Mouse (Mus musculus): ENCODE data around the gene Ccdc124. TPM values are rescaled to one million over a fixed set of nuclear protein-coding genes. Genes with fewer than 3 reads are reported as not detected.

Ccdc124 gene
- polyA plus RNA-seq, 1 experiment from 2014 or later, result 112 TPM

GRCm38 (mm10) chr8:70840590-70840989 is 33.1 kb downstream of the Ccdc124 start:
- WGBS, result 45% methylated on average over 10 of the region's 10 CpGs
- peaks cover 16% of the 10 kb centered on the region for H3K4me1 ChIP-seq
- no peak overlapping the region for H3K4me3 ChIP-seq
- no peak overlapping the region for H3K9ac ChIP-seq
- no peak for ATAC-seq (ENCODE audit: borderline replicate concordance, extremely low read depth, low FRiP score, low TSS enrichment)
- H3K9me3 ChIP-seq, result no peaks in the 10 kb centered on the region
- H3K36me3 ChIP-seq, result no peaks in the 10 kb centered on the region
- no peaks in the 10 kb centered on the region for H3K27me3 ChIP-seq
- H3K27ac ChIP-seq, result no peak overlapping the region
- no peak overlapping the region for H3K4me2 ChIP-seq

DNA sequence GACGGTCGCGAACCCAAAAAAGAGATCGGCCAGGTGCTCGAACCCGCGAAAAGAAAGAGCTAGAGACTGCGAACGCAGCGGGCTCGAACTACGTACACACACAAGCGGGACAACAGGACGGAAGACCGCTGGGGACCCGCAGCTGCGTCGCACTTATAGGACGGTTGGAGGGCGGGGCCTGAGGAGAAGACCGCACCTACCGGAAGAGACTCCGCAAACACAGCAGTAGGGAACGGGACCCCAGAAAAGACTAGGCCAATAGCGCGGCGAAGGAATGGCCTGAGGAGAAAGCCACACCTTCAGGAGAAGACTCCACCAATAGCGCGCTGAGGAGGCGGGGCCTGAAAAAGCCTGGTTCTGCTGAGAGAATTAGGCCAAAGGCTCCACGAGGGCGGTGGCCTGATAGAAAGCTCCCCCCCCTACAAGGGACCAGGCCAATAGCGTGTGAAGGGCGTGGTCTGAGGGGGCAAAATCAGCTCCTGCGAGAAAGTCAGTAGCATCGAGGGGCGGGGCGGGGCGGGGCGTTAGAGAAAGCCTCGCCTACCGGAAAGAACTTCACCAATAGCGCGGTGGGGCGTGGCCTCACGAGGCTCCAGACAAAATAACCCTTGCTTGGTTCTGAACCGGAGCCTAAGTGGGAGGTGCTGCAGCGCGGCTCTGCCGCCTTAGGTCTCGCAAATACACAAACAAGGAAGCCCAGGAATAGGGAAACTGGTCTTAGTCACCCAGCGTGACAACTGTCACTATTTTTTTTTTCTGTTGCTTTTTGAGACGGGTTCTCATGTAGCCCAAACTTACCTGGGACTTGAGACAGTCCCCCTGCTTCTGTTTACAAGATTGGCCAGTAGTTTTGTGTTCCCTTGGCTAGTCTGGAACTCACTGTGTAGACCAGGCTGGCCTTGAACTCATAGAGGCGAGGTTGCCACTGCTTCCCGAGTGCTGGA is 34.1 kb downstream of the Ccdc124 start, which contains the start of gene Arrdc2:
Gene Arrdc2 (minus strand): TSS at position 313 of the 944 bp plus-strand sequence.
- no peaks in the 10 kb centered on the region for H3K36me3 ChIP-seq
- H3K27me3 ChIP-seq, result no peaks in the 10 kb centered on the region
- H3K4me1 ChIP-seq, result peaks cover 16% of the 10 kb centered on the region
- ATAC-seq (ENCODE audit: borderline replicate concordance, extremely low read depth, low FRiP score, low TSS enrichment), result peak; percentile 97
- H3K4me3 ChIP-seq, result peak within 1 kb of the TSS; percentile 77
- peak within 1 kb of the TSS; percentile 89 for H3K4me2 ChIP-seq
- H3K27ac ChIP-seq, result peak within 1 kb of the TSS; percentile 91
- H3K9me3 ChIP-seq, result no peaks in the 10 kb centered on the region
- 1% methylated on average over 55 of the region's 55 CpGs for WGBS
- peak within 1 kb of the TSS; percentile 77 for H3K9ac ChIP-seq

GRCm38 (mm10) chr8:70838654-70839407 is 34.9 kb downstream of the Ccdc124 start:
- peak; percentile 46 for ATAC-seq (ENCODE audit: borderline replicate concordance, extremely low read depth, low FRiP score, low TSS enrichment)
- 2% methylated on average over 66 of the region's 66 CpGs for WGBS
- Histone ChIP-seq H3K4me2 (peak overlapping the region; percentile 89), H3K4me1 (peaks cover 18% of the 10 kb centered on the region), H3K9ac (peak overlapping the region; percentile 77), H3K36me3 (no peaks in the 10 kb centered on the region), H3K27me3 (no peaks in the 10 kb centered on the region), H3K9me3 (no peaks in the 10 kb centered on the region), H3K27ac (peak overlapping the region; percentile 91), H3K4me3 (peak overlapping the region; percentile 77)

DNA sequence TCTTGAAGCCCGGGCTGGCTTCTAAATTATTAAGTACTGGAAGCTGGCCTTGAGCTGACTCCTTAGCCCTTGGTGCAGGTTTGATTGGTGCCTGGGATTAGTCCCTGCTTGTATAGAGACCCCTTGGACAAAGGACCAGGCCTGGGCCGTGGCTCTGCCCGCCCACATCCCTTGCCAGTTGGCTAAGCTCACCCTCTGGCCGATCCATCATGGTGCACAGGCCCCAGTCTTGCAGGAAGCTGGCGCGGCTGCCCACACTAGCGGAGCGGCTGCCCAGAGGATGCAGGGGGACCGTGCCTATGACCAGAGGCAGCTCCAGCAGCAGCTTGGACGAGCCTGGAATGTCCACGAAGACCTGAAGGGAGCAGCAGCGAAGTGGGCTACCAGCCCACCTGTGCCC is 37.1 kb downstream of the Ccdc124 start:
- Histone ChIP-seq H3K4me3 (no peak overlapping the region), H3K36me3 (no peaks in the 10 kb centered on the region), H3K4me2 (no peak overlapping the region), H3K9me3 (no peaks in the 10 kb centered on the region), H3K27me3 (no peaks in the 10 kb centered on the region), H3K9ac (no peak overlapping the region), H3K4me1 (peaks cover 33% of the 10 kb centered on the region), H3K27ac (no peak overlapping the region)
- no peak for ATAC-seq (ENCODE audit: borderline replicate concordance, extremely low read depth, low FRiP score, low TSS enrichment)
- whole genome bisulfite sequencing, result 83% methylated on average over 12 of the region's 12 CpGs

DNA sequence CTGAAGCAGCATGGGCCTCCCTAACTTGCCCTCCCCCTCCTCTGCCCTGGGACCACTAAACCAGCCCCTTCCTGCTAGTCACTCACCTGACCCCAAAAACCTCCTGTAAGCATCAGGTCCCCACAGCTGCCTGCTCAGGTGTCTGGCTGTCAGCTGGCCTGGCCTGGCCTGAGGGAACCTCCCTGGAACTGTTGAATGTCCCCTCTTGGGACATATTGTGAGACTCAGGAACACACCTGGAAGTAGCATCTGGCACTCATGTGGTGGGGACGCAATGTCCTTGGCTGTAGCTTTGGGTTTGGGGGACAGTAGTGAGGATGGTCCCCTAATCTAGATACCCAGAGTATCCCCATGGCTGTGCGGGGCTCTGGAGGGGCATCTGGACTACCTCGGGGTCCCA is 39.7 kb downstream of the Ccdc124 start:
- Histone ChIP-seq H3K4me1 (peaks cover 26% of the 10 kb centered on the region), H3K4me3 (no peak overlapping the region), H3K36me3 (no peaks in the 10 kb centered on the region), H3K4me2 (no peak overlapping the region), H3K27ac (no peak overlapping the region), H3K9me3 (no peaks in the 10 kb centered on the region), H3K9ac (no peak overlapping the region), H3K27me3 (no peaks in the 10 kb centered on the region)
- WGBS, result 94% methylated on average over 3 of the region's 3 CpGs
- ATAC-seq (ENCODE audit: borderline replicate concordance, extremely low read depth, low FRiP score, low TSS enrichment), result no peak

DNA sequence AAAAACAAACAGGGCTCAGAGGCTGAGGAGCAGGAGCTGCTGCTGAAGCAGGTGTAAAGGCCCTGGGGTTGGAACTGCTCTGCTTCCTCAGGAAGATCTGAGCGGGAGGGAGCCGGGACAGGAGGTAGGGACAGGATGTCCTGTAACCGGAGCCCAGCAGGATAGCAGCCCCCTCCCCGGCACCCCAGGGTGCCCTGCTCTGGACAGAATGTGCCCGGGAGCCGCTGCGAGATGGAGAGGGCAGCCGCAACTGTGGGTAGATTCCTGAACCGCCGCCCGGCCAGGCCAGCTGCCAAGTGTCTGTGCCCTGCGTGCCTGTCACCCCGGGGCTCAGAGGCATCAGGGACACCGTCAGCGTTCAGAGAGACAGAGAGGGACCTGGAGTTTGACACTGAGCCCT is 40.2 kb downstream of the Ccdc124 start:
- H3K9me3 ChIP-seq, result no peaks in the 10 kb centered on the region
- no peaks in the 10 kb centered on the region for H3K27me3 ChIP-seq
- H3K4me1 ChIP-seq, result peaks cover 22% of the 10 kb centered on the region
- no peak overlapping the region for H3K9ac ChIP-seq
- no peak overlapping the region for H3K4me2 ChIP-seq
- no peak overlapping the region for H3K4me3 ChIP-seq
- no peak for ATAC-seq (ENCODE audit: borderline replicate concordance, extremely low read depth, low FRiP score, low TSS enrichment)
- H3K27ac ChIP-seq, result peak overlapping the region; percentile 53
- WGBS, result 39% methylated on average over 15 of the region's 15 CpGs
- no peaks in the 10 kb centered on the region for H3K36me3 ChIP-seq

DNA sequence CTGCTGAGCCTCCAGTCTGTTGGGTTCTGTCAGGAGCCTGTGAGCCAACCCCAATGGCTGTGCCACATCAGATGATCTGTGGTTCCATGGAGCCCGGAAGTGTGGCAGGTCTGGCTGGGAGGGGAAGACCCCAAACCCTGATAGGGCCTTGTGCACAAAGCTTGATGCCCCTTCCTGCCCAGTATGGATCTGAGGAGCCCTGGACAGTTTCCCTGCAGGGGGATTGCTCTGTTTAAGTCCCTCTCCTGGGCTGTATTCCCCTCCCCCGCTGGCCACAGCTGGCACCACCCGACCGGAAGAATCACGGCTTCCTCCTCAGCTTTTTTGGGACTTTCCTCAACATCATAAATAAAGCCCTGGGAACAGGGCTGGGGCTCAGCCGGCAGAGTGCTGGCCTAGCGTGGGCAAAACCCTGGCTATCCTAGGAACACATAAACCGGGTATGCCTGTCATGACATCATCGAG is 40.7 kb downstream of the Ccdc124 start:
- peak overlapping the region; percentile 53 for H3K27ac ChIP-seq
- peaks cover 17% of the 10 kb centered on the region; the same call in 1 of the 2 replicates for H3K4me1 ChIP-seq
- WGBS, result 39% methylated on average over 9 of the region's 9 CpGs
- H3K27me3 ChIP-seq, result no peaks in the 10 kb centered on the region
- ATAC-seq (ENCODE audit: borderline replicate concordance, extremely low read depth, low FRiP score, low TSS enrichment), result no peak
- H3K9ac ChIP-seq, result no peak overlapping the region
- H3K4me3 ChIP-seq, result no peak overlapping the region
- H3K36me3 ChIP-seq, result no peaks in the 10 kb centered on the region
- H3K9me3 ChIP-seq, result no peaks in the 10 kb centered on the region
- H3K4me2 ChIP-seq, result no peak overlapping the region

DNA sequence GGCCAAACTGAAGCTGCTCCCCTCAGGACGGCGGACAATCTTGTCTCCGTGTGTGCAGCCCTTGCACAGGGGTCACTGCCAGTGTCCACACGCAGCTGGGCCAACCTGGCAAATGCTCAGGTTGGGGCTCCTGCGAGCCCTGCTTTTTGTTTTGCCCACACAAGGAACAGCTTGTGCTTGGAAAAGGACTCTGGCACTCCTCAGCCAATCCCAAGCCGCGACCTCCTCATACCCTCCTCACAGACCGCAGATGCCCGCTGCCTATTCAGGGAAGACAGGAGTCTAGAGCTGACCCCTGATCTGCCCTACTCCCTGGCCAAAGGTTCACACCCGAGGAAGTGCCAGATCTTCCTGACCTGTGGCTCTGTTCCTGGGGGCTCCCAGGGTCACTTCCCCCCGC is 41.4 kb downstream of the Ccdc124 start:
- no peak overlapping the region for H3K4me3 ChIP-seq
- H3K27ac ChIP-seq, result 0 out of 2 replicates have a peak overlapping the region, but pooled peaks have one; percentile 53
- no peak for ATAC-seq (ENCODE audit: borderline replicate concordance, extremely low read depth, low FRiP score, low TSS enrichment)
- no peaks in the 10 kb centered on the region for H3K9me3 ChIP-seq
- H3K4me1 ChIP-seq, result peaks cover 17% of the 10 kb centered on the region; the same call in 1 of the 2 replicates
- WGBS, result 67% methylated on average over 11 of the region's 11 CpGs
- H3K27me3 ChIP-seq, result no peaks in the 10 kb centered on the region
- no peak overlapping the region for H3K4me2 ChIP-seq
- H3K36me3 ChIP-seq, result no peaks in the 10 kb centered on the region
- H3K9ac ChIP-seq, result no peak overlapping the region

DNA sequence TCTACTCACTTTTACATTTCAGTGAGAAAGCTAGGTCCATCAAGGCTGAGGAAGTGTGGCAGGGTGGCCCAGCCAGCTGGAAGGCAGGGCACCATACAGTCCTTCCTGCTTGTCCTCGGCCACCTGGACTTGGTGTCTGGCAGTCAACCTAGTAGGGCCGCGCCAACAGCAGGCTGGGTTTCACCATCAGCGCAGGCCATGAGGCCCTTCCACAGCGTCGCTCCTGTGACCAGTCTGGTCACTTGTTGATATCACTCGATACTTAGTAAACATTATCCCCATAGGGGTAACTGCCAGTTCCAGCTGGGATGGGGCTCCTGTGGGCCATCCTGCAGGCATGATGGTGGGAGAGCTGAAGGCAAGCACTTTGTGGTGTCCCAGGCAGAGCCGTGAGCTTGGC is 42.2 kb downstream of the Ccdc124 start:
- peaks cover 17% of the 10 kb centered on the region; the same call in 1 of the 2 replicates for H3K4me1 ChIP-seq
- H3K9ac ChIP-seq, result no peak overlapping the region
- no peaks in the 10 kb centered on the region for H3K36me3 ChIP-seq
- H3K27ac ChIP-seq, result no peak overlapping the region
- 65% methylated on average over 8 of the region's 8 CpGs for WGBS
- no peaks in the 10 kb centered on the region for H3K27me3 ChIP-seq
- ATAC-seq (ENCODE audit: borderline replicate concordance, extremely low read depth, low FRiP score, low TSS enrichment), result no peak
- no peak overlapping the region for H3K4me3 ChIP-seq
- no peaks in the 10 kb centered on the region for H3K9me3 ChIP-seq
- no peak overlapping the region for H3K4me2 ChIP-seq

GRCm38 (mm10) chr8:70827796-70828195 is 45.9 kb downstream of the Ccdc124 start:
- no peak overlapping the region for H3K4me3 ChIP-seq
- H3K27me3 ChIP-seq, result no peaks in the 10 kb centered on the region
- H3K9me3 ChIP-seq, result no peaks in the 10 kb centered on the region
- H3K4me1 ChIP-seq, result peaks cover 5% of the 10 kb centered on the region; the same call in 1 of the 2 replicates
- H3K36me3 ChIP-seq, result no peaks in the 10 kb centered on the region
- 80% methylated on average over 1 of the region's 1 CpGs for WGBS
- no peak overlapping the region for H3K27ac ChIP-seq
- H3K9ac ChIP-seq, result no peak overlapping the region
- no peak for ATAC-seq (ENCODE audit: borderline replicate concordance, extremely low read depth, low FRiP score, low TSS enrichment)
- H3K4me2 ChIP-seq, result no peak overlapping the region

GRCm38 (mm10) chr8:70827010-70827409 is 46.7 kb downstream of the Ccdc124 start:
- ATAC-seq (ENCODE audit: borderline replicate concordance, extremely low read depth, low FRiP score, low TSS enrichment), result no peak
- no peak overlapping the region for H3K4me3 ChIP-seq
- H3K36me3 ChIP-seq, result no peaks in the 10 kb centered on the region
- no peaks in the 10 kb centered on the region for H3K9me3 ChIP-seq
- H3K27ac ChIP-seq, result no peak overlapping the region
- no peak overlapping the region for H3K4me2 ChIP-seq
- WGBS, result 96% methylated on average over 2 of the region's 2 CpGs
- H3K27me3 ChIP-seq, result no peaks in the 10 kb centered on the region
- H3K4me1 ChIP-seq, result peaks cover 2% of the 10 kb centered on the region
- no peak overlapping the region for H3K9ac ChIP-seq

Data from lung, embryonic 15.5 days (tissue).